Mouse (Mus musculus) thymus, postnatal 10 days (tissue): ENCODE results near the gene Chst12.

Experiments
- DNase-seq, 2 experiments: peaks; one replicate each; pipeline ENCODE4 v3.0.0; 2021; ENCODE audit warnings: low spot score in 2 of 2

The Chst12 gene

GRCm38 (mm10) chr5:140517159-140517920 is 12.0 kb downstream of the Chst12 start:
- DNase-seq: no peak

- DNase-seq: no peak
Measured at GRCm38 (mm10) chr5:140517921-140518230, 12.5 kb downstream of the Chst12 start.

DNA sequence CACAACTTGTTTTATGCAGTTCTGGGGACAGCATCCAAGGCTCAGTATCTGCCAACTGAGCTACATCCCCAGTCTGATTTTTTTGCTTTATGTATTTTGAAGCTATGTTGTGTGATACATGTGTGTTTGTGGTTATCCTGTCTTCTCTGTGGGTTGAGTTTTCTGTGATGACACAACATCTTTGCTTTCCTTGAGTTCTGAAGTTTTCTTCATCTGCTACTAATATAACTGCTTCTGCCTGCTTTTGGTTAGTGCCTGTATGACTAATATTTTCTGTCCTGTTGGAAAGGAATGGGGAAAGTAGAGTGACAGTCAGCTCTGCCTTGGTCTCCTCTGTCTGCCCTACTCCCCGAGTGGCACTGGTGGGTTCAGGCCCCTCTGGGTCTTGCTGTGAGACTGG is 15.8 kb downstream of the Chst12 start:
- no peak for DNase-seq

DNA sequence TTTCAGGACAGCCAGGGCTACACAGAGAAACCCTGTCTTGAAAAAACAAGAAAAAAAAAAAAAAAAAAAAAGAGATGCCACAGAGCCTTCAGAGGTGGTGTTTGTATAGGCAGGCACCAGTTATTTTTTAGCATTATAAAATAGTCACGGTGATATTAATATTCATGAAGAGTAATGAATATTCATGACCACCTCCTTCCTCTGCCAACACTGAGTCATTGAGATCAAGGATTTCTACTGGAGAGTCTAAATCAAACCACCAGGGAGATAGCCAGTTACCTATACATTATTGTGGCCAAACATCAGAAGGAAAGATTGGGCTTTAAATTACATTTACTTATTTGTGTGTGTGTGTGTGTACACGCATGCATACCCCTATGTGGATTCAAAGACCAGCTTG is 21.4 kb downstream of the Chst12 start:
- no peak for DNase-seq

DNA sequence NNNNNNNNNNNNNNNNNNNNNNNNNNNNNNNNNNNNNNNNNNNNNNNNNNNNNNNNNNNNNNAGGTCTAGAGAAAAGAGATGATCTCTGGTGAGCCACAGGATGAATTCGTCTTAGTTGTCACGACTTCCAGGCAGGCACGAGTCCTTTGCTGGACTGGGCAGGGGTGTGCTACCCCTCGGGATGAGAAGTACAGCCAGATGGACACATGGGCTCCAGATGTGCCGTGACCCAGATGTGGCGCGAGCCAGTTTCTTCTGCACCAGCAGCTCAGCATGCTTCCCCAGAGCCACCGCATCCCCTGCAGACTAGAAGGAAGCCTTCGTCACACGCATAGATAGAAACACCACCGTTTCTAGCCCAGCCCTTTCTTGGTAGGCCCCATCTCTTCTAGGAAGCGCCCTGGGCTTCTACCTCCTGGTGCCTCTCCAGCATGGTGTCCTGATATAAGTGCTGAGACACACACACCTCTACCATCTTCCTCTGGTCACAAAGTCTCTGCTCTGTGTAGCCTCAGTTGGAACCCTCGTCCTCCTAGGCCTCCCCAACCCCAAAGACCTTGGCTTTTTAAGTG is 32.8 kb downstream of the Chst12 start:
- no peak for DNase-seq

GRCm38 (mm10) chr5:140540106-140540505 is 34.8 kb downstream of the Chst12 start:
- peak; percentile 59 to 84 for DNase-seq

- DNase-seq: no peak
Measured at GRCm38 (mm10) chr5:140542811-140543575, 37.6 kb downstream of the Chst12 start.

GRCm38 (mm10) chr5:140545651-140546050 is 40.3 kb downstream of the Chst12 start:
- no peak for DNase-seq

DNA sequence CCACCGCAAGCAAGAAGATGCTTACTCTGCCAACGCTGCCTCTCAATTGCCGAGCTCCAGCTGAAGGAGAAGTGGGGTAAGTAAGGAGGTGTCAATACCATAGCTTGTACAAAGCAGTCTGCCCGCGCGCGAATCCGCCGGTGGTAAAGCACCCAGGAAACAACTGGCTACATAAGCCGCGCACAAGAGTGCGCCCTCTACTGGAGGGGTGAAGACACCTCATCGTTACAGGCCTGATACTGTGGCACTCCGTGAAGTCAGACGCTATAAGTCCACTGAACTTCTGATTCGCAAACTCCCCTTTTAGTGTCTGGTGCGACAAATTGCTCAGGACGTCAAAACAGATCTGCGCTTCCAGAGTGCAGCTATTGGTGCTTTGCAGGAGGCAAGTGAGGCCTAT is 41.0 kb downstream of the Chst12 start:
- DNase-seq: no peak

DNA sequence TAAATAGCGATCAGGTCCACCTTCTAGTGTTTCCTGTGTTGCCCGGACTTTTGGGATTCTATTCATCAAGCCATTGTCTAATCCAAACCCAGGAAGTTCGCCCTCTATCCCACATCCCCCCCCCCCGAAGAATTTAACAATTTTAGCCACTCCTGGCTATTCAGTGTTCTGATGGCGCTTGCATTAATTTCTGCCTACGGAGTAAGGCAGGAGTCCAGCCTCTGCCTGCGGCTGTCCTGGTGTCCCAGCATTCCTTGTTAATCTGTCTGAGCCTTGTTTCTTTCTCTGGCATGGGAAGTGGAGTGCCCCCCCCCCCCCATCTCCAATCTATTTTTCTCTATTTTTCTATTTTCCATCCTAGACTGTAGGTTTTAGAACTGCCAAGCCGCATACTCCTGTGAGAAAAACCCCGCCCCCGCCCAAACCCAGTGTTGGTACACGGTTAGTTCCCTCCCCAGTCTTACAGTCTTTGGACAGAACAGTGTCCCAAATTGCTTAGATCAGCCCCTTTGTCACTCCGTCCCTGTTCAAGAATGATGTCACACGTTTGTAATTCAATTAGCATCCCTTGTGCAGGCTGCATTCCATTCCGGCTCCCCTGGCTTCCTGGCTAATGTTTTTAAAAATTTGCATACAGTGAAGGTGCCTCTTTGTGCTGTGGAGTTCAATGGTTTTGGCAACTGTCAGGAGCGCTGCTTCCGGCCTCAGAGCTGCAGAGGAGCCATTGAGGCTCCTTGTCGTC is 44.1 kb downstream of the Chst12 start:
- DNase-seq: no peak

DNA sequence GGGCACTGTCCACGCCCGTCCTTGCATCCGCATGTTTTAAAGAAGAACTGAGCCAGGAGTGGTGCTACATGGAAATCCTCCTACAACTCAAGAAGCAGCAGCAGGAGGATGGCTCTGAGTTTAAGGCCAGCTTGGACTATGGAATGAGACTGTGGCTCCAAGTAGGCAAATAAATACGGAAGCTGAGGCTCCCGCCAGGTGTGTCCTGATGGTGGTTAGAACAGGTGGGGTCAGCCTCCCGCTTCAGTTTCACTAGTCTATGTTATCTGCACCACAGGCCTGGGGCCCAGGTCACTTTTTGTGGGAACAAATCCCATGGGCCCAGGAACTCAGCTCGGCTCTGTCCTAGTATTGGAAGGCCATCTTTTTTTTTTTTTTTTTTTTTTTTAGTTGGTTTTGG is 48.4 kb downstream of the Chst12 start:
- no peak for DNase-seq

DNA sequence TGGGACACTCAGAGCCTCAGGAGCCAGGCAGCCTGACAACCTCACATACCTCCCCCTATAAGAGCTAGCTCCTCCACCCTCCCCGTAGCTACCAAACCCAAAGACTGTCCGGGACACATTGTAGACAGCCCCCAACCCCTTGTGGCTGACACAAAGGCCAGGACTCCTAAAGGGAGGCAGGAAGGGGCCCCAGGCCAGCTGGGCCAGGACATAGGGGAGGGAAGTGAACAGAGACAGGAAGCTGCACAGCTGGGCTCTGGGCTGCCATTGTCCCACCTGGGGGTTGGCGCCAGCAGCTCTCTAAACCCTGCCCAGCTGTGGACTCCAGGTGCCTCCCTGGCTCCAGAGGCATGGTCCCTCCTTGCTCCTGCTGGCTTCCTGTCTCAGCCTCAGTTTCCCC is 51.5 kb downstream of the Chst12 start:
- DNase-seq: peak; percentile 48 to 50

DNA sequence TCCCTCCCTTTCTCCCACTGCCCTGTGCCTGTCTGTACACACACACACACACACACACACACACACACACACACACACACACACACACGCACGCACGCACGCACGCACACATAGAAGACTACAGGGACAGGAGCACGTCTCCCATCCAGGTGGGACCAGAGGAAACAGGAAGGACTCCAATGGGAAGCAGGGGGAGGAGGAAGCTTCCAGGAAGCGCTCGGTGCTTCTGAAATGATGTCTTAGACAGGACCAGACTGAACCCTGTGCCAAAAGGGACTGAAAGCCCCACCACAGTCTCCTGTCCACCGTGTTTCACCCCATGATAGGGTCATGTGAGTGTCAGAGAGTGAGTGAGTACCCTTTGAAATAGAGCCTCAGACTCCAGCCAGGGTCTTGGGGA is 57.3 kb downstream of the Chst12 start:
- no peak for DNase-seq

DNA sequence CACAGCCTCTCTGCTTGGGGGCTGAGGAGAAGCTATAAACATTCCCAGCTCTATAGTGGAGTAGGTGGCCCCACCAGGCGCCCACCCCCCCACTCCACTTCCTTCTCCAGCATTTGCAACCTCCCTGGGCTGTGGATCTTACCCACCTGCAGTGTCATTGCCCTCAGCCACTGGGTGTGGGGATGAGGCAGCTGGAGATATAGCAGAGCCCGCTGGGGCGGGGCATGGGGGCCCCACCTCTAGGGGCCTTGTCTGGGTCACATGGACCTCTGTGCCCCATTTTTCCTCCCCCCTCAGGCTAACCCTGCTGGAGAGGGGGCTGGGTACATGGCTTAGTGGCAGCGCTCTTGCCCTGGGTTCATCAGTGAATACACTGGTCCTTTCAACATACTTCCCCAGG is 59.5 kb downstream of the Chst12 start, which contains the start of gene Grifin:
Gene Grifin (minus strand): TSS at position 176 of the 400 bp plus-strand sequence.
- DNase-seq: peak; percentile 30 to 38

GRCm38 (mm10) chr5:140565451-140565850 is 60.1 kb downstream of the Chst12 start:
- DNase-seq: no peak

DNA sequence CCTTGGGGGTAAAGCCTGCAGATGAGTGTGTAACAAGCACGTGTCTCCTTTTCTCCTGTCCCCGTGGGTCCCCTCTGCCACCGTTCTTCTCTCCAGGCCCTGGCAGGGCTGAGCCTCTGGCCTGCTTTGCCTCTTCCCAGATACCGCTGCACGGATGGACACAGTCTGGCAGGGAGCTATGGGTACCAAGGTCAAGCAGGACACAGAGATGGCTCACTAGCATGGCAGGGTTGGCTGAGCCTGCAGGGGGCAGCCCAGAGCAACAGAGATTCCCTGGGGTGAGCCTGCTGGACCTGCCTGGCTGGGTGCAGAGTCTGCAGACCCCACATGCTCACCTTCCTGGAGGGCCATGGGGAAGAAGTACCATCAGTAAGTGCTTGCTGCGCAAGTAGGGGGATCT is 60.5 kb downstream of the Chst12 start:
- DNase-seq: peak in 1 of 2 experiments; percentile 70

DNA sequence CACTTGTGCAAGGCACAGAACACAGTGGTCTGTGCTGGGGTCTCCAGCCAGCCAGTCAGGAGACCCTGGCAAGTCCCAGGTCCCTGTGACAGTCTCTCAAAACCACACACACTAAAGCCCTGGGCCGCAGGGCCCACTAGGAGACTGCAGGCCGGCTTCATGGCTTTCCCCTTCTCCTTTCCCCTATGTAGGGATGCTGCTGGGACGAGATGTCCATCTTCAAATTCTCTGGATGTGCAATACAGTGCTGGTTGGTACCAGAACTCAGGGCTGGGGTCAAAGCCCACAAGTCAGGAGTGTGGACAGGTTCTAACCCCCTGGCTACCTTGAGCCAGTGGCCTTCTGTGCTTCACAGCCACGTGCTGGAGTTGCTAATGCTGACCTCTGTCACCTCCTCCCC is 60.9 kb downstream of the Chst12 start:
- DNase-seq: no peak

DNA sequence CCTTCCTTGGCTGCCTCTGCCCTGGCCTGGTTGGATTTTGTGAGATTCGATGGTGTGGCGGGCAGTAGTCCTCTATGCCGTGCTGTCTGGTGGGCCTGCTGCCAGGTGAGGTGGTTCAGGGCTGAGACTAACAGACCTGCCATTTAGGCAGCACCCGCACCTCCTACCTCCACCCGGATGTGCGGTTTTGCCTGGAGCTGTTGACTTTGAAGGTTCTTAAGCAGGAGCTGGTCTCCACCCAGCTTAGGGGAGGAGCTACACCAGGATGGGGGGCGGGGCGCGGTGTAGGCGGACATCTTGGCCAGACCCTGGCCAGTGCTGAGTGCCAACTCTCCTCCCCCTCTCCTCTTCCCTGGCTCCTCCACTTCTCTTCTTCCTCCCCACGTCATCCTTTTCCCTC is 62.0 kb downstream of the Chst12 start:
- peak; percentile 84 to 89 for DNase-seq

- no peak for DNase-seq
Measured at GRCm38 (mm10) chr5:140567751-140568150, 62.4 kb downstream of the Chst12 start.

- peak in 1 of 2 experiments; percentile 72 for DNase-seq
Measured at GRCm38 (mm10) chr5:140568321-140568970, 63.1 kb downstream of the Chst12 start.

GRCm38 (mm10) chr5:140569032-140569595 is 63.8 kb downstream of the Chst12 start:
- DNase-seq: no peak
